Mouse (Mus musculus): ENCODE data around the gene Spon1. TPM values are rescaled to one million over a fixed set of nuclear protein-coding genes. Genes with fewer than 3 reads are reported as not detected.

The Spon1 gene
- total RNA-seq, 2 experiments from 2014 or later, result 68.1 to 68.6 TPM

GRCm38 (mm10) chr7:114069726-114070457, 304.1 kb downstream of the Spon1 start:
- no peak for DNase-seq (ENCODE audit: low spot score in 2 of 2)
- no peak for TF ChIP-seq CTCF (conservative IDR thresholded peaks at IDR 0.05)
- Histone ChIP-seq H3K4me3 (no peak overlapping the region), H3K27ac (no peak overlapping the region; the same call in 1 of the 2 replicates)

GRCm38 (mm10) chr7:114070458-114070840, 304.7 kb downstream of the Spon1 start:
- DNase-seq (ENCODE audit: low spot score in 2 of 2), result no peak
- Histone ChIP-seq H3K4me3 (no peak overlapping the region), H3K27ac (no peak overlapping the region; the same call in 1 of the 2 replicates)
- TF ChIP-seq CTCF (conservative IDR thresholded peaks at IDR 0.05), result 0 out of 2 replicates have a peak, but pooled peaks have one; percentile 4

GRCm38 (mm10) chr7:114071395-114071794, 305.6 kb downstream of the Spon1 start:
- no peak for TF ChIP-seq CTCF (conservative IDR thresholded peaks at IDR 0.05)
- DNase-seq (ENCODE audit: low spot score in 2 of 2), result no peak
- H3K4me3 ChIP-seq, result no peak overlapping the region
- H3K27ac ChIP-seq, result peak overlapping the region; percentile 77

- no peak for TF ChIP-seq CTCF (conservative IDR thresholded peaks at IDR 0.05)
- no peak for DNase-seq (ENCODE audit: low spot score in 2 of 2)
- Histone ChIP-seq H3K4me3 (no peak overlapping the region), H3K27ac (peak overlapping the region; percentile 77)
Observed at GRCm38 (mm10) chr7:114071851-114072616, 306.2 kb downstream of the Spon1 start.

- H3K27ac ChIP-seq, result no peak overlapping the region
- H3K4me3 ChIP-seq, result no peak overlapping the region
- no peak for TF ChIP-seq CTCF (conservative IDR thresholded peaks at IDR 0.05)
- no peak for DNase-seq (ENCODE audit: low spot score in 2 of 2)
Observed at GRCm38 (mm10) chr7:114074133-114074532, 308.3 kb downstream of the Spon1 start.

GRCm38 (mm10) chr7:114074595-114074994, 308.8 kb downstream of the Spon1 start:
- no peak for DNase-seq (ENCODE audit: low spot score in 2 of 2)
- no peak overlapping the region for H3K4me3 ChIP-seq
- no peak for TF ChIP-seq CTCF (conservative IDR thresholded peaks at IDR 0.05)
- H3K27ac ChIP-seq, result no peak overlapping the region

- no peak overlapping the region for H3K4me3 ChIP-seq
- DNase-seq (ENCODE audit: low spot score in 2 of 2), result no peak
- TF ChIP-seq CTCF (conservative IDR thresholded peaks at IDR 0.05), result no peak
- no peak overlapping the region for H3K27ac ChIP-seq
Observed at GRCm38 (mm10) chr7:114079343-114079742, 313.5 kb downstream of the Spon1 start.

GRCm38 (mm10) chr7:114080250-114080649, 314.5 kb downstream of the Spon1 start:
- H3K27ac ChIP-seq, result 0 out of 2 replicates have a peak overlapping the region, but pooled peaks have one; percentile 32
- TF ChIP-seq CTCF (conservative IDR thresholded peaks at IDR 0.05), result no peak
- no peak overlapping the region for H3K4me3 ChIP-seq
- no peak for DNase-seq (ENCODE audit: low spot score in 2 of 2)

GRCm38 (mm10) chr7:114081633-114082420, 316.0 kb downstream of the Spon1 start:
- no peak for TF ChIP-seq CTCF (conservative IDR thresholded peaks at IDR 0.05)
- Histone ChIP-seq H3K4me3 (no peak overlapping the region), H3K27ac (peak overlapping the region; percentile 60)
- DNase-seq (ENCODE audit: low spot score in 2 of 2), result no peak

- Histone ChIP-seq H3K4me3 (no peak overlapping the region), H3K27ac (no peak overlapping the region)
- no peak for TF ChIP-seq CTCF (conservative IDR thresholded peaks at IDR 0.05)
- no peak for DNase-seq (ENCODE audit: low spot score in 2 of 2)
Observed at GRCm38 (mm10) chr7:114083088-114083487, 317.3 kb downstream of the Spon1 start.

GRCm38 (mm10) chr7:114083760-114084159, 318.0 kb downstream of the Spon1 start:
- no peak for TF ChIP-seq CTCF (conservative IDR thresholded peaks at IDR 0.05)
- no peak for DNase-seq (ENCODE audit: low spot score in 2 of 2)
- Histone ChIP-seq H3K27ac (no peak overlapping the region), H3K4me3 (no peak overlapping the region)

GRCm38 (mm10) chr7:114086021-114086710, 320.4 kb downstream of the Spon1 start:
- peak overlapping the region; percentile 36; the same call in 1 of the 2 replicates for H3K27ac ChIP-seq
- DNase-seq (ENCODE audit: low spot score in 2 of 2), result no peak
- TF ChIP-seq CTCF (conservative IDR thresholded peaks at IDR 0.05), result no peak
- H3K4me3 ChIP-seq, result no peak overlapping the region
